Mouse (Mus musculus) embryonic fibroblast, embryonic 13.5 days (primary cell): ENCODE data around the gene Cry2.

Source experiments
- CTCF ChIP-seq: IDR thresholded peaks from 2 replicates; pipeline ENCODE4 v1.5.1; 2011; ENCODE audit warnings: mild to moderate bottlenecking, control low read depth, low read length, moderate library complexity, borderline replicate concordance; ENCODE audit not compliant: insufficient read depth
- POLR2A ChIP-seq: IDR thresholded peaks from 2 replicates; pipeline ENCODE4 v1.6.1; 2011; ENCODE audit warnings: low read depth, mild to moderate bottlenecking, control low read depth, low read length, moderate library complexity

DNA sequence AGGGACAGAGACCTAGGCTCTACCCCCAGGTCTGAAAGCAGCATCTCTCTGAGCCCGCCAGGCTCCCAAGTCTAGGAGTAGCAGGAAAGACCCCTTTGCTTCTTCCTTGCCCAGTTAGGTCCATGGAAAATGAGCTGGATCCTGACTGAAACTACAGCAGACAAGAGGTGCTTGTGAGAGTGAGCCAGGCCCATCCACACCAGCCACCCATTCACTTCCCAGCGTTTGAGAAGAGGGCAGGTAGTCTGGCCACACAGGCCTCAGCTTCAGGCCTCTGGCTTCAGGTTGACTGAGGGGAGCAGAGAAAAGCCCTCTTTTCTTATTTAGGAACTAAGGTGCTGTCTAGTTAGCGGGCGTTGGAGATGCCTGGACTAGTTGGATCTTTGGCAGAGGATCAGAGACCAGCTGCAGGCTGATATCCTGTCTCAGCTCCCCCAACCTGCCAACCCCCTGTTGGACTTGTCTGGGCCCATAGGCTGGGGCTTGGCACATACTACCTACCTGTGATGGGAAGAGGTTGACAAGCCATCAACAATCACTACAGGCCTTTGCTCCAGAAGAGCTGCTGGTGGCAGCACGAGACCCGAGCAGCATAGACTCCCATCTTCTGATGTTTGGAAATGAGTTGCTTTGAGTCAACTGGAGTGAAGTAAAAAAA is 71.1 kb downstream of the Cry2 start:
- no peak for TF ChIP-seq POLR2A
- no peak for TF ChIP-seq CTCF
